Mouse (Mus musculus) heart, adult 2 months (tissue): ENCODE results near the gene Camk2n2.

Experiments used
- CTCF ChIP-seq: fragments of 200-600 bp; IDR thresholded peaks from 2 replicates; pipeline ENCODE4 v1.8.1; 2022; ENCODE audit warnings: antibody characterized with exemption, mild to moderate bottlenecking, moderate library complexity
- EP300 ChIP-seq: fragments of 200-500 bp; IDR thresholded peaks from 2 replicates; pipeline ENCODE4 v1.6.1; 2011; ENCODE audit warnings: low read depth, low read length, control low read depth; ENCODE audit not compliant: insufficient read depth
- POLR2A ChIP-seq: fragments of 200-500 bp; IDR thresholded peaks from 2 replicates; pipeline ENCODE4 v1.6.1; 2011; ENCODE audit warnings: mild to moderate bottlenecking, low read depth, low read length, control low read depth; ENCODE audit not compliant: insufficient read depth

- TF ChIP-seq POLR2A: no peak
- TF ChIP-seq CTCF: no peak
- TF ChIP-seq EP300: no peak
Measured at GRCm38 (mm10) chr16:20623211-20623610, 2.1 kb upstream of the Camk2n2 start.
